ENCODE assay signal across 9 mouse cellular contexts in genomic region chr13:63524608-63525570, GRCm38 (mm10). TPM values are rescaled to one million over a fixed set of nuclear protein-coding genes. Genes with fewer than 3 reads are reported as not detected.
DNase-seq lines count a peak whose midpoint lies in the region; ATAC-seq lines count a peak whose summit lies in the region.
"Had no signal": no experiment of that assay in that cellular context is flagged by ENCODE, and none has a peak within 500 bp of the region (broad histone marks: within the 10 kb centered on the region; RNA-seq: fewer than 3 reads in every experiment).

No protein-coding gene starts in this region.

- DNase-seq in lung, postnatal 36 days = no peak
- peak; percentile 57 to 71 for DNase-seq in cerebellum, postnatal 25 days
- no peak for DNase-seq in thymus, postnatal 0 days (ENCODE audit: low spot score)
- DNase-seq in c-Kit-positive CD71-positive TER-119-positive erythroid progenitor cells, embryonic 14.5 days (ENCODE audit: low spot score) = no peak

- peaks cover 71% of the 10 kb centered on the region for H3K4me1 ChIP-seq in lung, embryonic 15.5 days
- peaks cover 37% of the 10 kb centered on the region for H3K4me1 ChIP-seq in hindbrain, embryonic 15.5 days (replicated peaks)
- H3K4me1 ChIP-seq in neural tube, embryonic 13.5 days (replicated peaks) = peaks cover 67% of the 10 kb centered on the region

- 37% methylated on average over 25 of the region's 25 CpGs for WGBS in lung, embryonic 15.5 days
- WGBS in hindbrain, embryonic 15.5 days = 43% methylated on average over 25 of the region's 25 CpGs
- WGBS in neural tube, embryonic 13.5 days = 32% methylated on average over 25 of the region's 25 CpGs

- no peaks in the 10 kb centered on the region for H3K27me3 ChIP-seq in lung, embryonic 15.5 days
- no peaks in the 10 kb centered on the region for H3K27me3 ChIP-seq in hindbrain, embryonic 15.5 days
- H3K27me3 ChIP-seq in neural tube, embryonic 13.5 days = no peaks in the 10 kb centered on the region

- H3K9me3 ChIP-seq in lung, embryonic 15.5 days = no peaks in the 10 kb centered on the region
- H3K9me3 ChIP-seq in hindbrain, embryonic 15.5 days = no peaks in the 10 kb centered on the region
- H3K9me3 ChIP-seq in neural tube, embryonic 13.5 days = no peaks in the 10 kb centered on the region

- ATAC-seq in lung, embryonic 15.5 days (ENCODE audit: borderline replicate concordance, extremely low read depth, low FRiP score, low TSS enrichment) = no peak
- ATAC-seq in hindbrain, embryonic 15.5 days (ENCODE audit: low FRiP score, low read depth) = peak; percentile 6; the same call in 1 of the 2 replicates
- peak; percentile 36; the same call in 1 of the 2 replicates for ATAC-seq in neural tube, embryonic 13.5 days (ENCODE audit: low read depth)
- ATAC-seq in CD4-positive, CD25-positive, alpha-beta regulatory T cell, adult 4 months = no peak

- H3K4me2 ChIP-seq in lung, embryonic 15.5 days = no peak overlapping the region
- H3K4me2 ChIP-seq in hindbrain, embryonic 15.5 days = no peak overlapping the region
- H3K4me2 ChIP-seq in neural tube, embryonic 13.5 days = no peak overlapping the region

- peaks cover 79% of the 10 kb centered on the region for H3K36me3 ChIP-seq in lung, embryonic 15.5 days
- peaks cover 42% of the 10 kb centered on the region for H3K36me3 ChIP-seq in hindbrain, embryonic 15.5 days
- peaks cover 85% of the 10 kb centered on the region for H3K36me3 ChIP-seq in neural tube, embryonic 13.5 days

- no peak overlapping the region for H3K4me3 ChIP-seq in lung, embryonic 15.5 days
- no peak overlapping the region for H3K4me3 ChIP-seq in hindbrain, embryonic 15.5 days
- H3K4me3 ChIP-seq in neural tube, embryonic 13.5 days = no peak overlapping the region

- no peak overlapping the region for H3K9ac ChIP-seq in lung, embryonic 15.5 days
- no peak overlapping the region for H3K9ac ChIP-seq in hindbrain, embryonic 15.5 days
- peak overlapping the region; percentile 38; the same call in 1 of the 2 replicates for H3K9ac ChIP-seq in neural tube, embryonic 13.5 days
- H3K9ac ChIP-seq: liver, embryonic 14.5 days had no signal

- peak overlapping the region; percentile 51 for H3K27ac ChIP-seq in lung, embryonic 15.5 days
- no peak overlapping the region; the same call in 1 of the 2 replicates for H3K27ac ChIP-seq in hindbrain, embryonic 15.5 days (replicated peaks)
- H3K27ac ChIP-seq in neural tube, embryonic 13.5 days (replicated peaks) = peak overlapping the region; percentile 67
- H3K27ac ChIP-seq: liver, embryonic 14.5 days had no signal

RNA-seq across cellular contexts. Expression of gene Fancc, which starts 27.8 kb away (rescaled TPM):
- polyA plus RNA-seq in lung, embryonic 15.5 days (2015; fragmentation: Nextera tagmentation; extraction: Ambion mirVana) = 25.2 and 28.7 TPM in 2 replicates
- 15.5 and 17.6 TPM in 2 replicates for polyA plus RNA-seq in hindbrain, embryonic 15.5 days (2015; fragmentation: Nextera tagmentation; extraction: Ambion mirVana)
- polyA plus RNA-seq in neural tube, embryonic 13.5 days (2015; fragmentation: Nextera tagmentation; extraction: Ambion mirVana) = 15.3 and 20.6 TPM in 2 replicates
- polyA plus RNA-seq in thymus, postnatal 0 days (2015; fragmentation: Nextera tagmentation; extraction: Ambion mirVana) = 15.9 and 16.8 TPM in 2 replicates
- 10 to 100 TPM; 21.9 to 23.4 TPM for polyA plus RNA-seq in CD4-positive, CD25-positive, alpha-beta regulatory T cell, adult 4 months (2017; shearing (Covaris generic))

RNA-seq across cellular contexts. Expression of gene Ptch1, which starts 48.5 kb away (rescaled TPM):
- polyA plus RNA-seq in lung, embryonic 15.5 days (2015; fragmentation: Nextera tagmentation; extraction: Ambion mirVana) = 34.8 and 36.8 TPM in 2 replicates
- polyA plus RNA-seq in hindbrain, embryonic 15.5 days (2015; fragmentation: Nextera tagmentation; extraction: Ambion mirVana) = 16.3 and 16.6 TPM in 2 replicates
- polyA plus RNA-seq in neural tube, embryonic 13.5 days (2015; fragmentation: Nextera tagmentation; extraction: Ambion mirVana) = 19.2 and 22.1 TPM in 2 replicates
- polyA plus RNA-seq in thymus, postnatal 0 days (2015; fragmentation: Nextera tagmentation; extraction: Ambion mirVana) = 6.4 and 6.7 TPM in 2 replicates
- 10 to 100 TPM; 13.6 to 15.9 TPM for polyA plus RNA-seq in CD4-positive, CD25-positive, alpha-beta regulatory T cell, adult 4 months (2017; shearing (Covaris generic))

Comparison
In these comparisons a context has a peak if more than half of its experiments do, and no peak if none do; other contexts are left out.
1. ATAC-seq: peak in hindbrain, embryonic 15.5 days (single experiment) and neural tube, embryonic 13.5 days (single experiment); none in lung, embryonic 15.5 days (single experiment) and CD4-positive, CD25-positive, alpha-beta regulatory T cell, adult 4 months (single experiment).
2. DNase-seq: peak in cerebellum, postnatal 25 days (2 of 2); none in lung, postnatal 36 days (single experiment), thymus, postnatal 0 days (single experiment) and c-Kit-positive CD71-positive TER-119-positive erythroid progenitor cells, embryonic 14.5 days (single experiment).